Mouse (Mus musculus) myocyte (in vitro differentiated cells): ENCODE measurements around the gene Myt1l. TPM values are rescaled to one million over a fixed set of nuclear protein-coding genes. Genes with fewer than 3 reads are reported as not detected.

Experiments used
- H3K27me3 ChIP-seq: one replicate; pipeline ENCODE4 v1.6.1; 2011; ENCODE audit not compliant: control insufficient read depth, insufficient read depth, insufficient read length
- H3K36me3 ChIP-seq: one replicate; pipeline ENCODE4 v1.6.1; 2011; ENCODE audit not compliant: control insufficient read depth, insufficient read depth
- H3K4me2 ChIP-seq: one replicate; pipeline ENCODE4 v1.6.1; 2011; ENCODE audit warnings: low read depth, control low read depth
- H3K4me3 ChIP-seq: one replicate; pipeline ENCODE4 v1.5.1; 2011; ENCODE audit warnings: mild to moderate bottlenecking, control low read depth, moderate library complexity
- H3K79me2 ChIP-seq: one replicate; pipeline ENCODE4 v1.6.1; 2011; ENCODE audit not compliant: control insufficient read depth, insufficient read depth
- H3ac ChIP-seq: one replicate; pipeline ENCODE4 v1.6.1; 2011; ENCODE audit not compliant: control insufficient read depth, insufficient read length
- CEBPB ChIP-seq: IDR thresholded peaks from 2 replicates; pipeline ENCODE4 v1.6.1; 2011; ENCODE audit warnings: mild to moderate bottlenecking, moderate library complexity; ENCODE audit not compliant: poor library complexity, insufficient read depth, severe bottlenecking
- E2F4 ChIP-seq: IDR thresholded peaks from one replicate; pipeline ENCODE4 v1.6.1; 2011; ENCODE audit warnings: mild to moderate bottlenecking, control low read depth, moderate library complexity; ENCODE audit not compliant: insufficient read depth
- MAX ChIP-seq: IDR thresholded peaks from one replicate; pipeline ENCODE4 v1.6.1; 2011; ENCODE audit warnings: low read depth, mild to moderate bottlenecking, control low read depth
- MYOD1 ChIP-seq, 3 experiments: IDR thresholded peaks; one replicate each; pipeline ENCODE4 v1.6.1; 2011; ENCODE audit warnings: control low read depth in 2 of 3, low read depth in 2 of 3, mild to moderate bottlenecking in 2 of 3, moderate library complexity in 1 of 3; ENCODE audit not compliant: insufficient read length in 2 of 3, control insufficient read depth in 1 of 3
- MYOG ChIP-seq, 3 experiments: IDR thresholded peaks; one replicate each; pipeline ENCODE4 v1.6.1; 2011; ENCODE audit warnings: control low read depth in 2 of 3, low read depth in 2 of 3, mild to moderate bottlenecking in 2 of 3; ENCODE audit not compliant: insufficient read length in 2 of 3, control insufficient read depth in 1 of 3, insufficient read depth in 1 of 3
- POLR2A ChIP-seq: IDR thresholded peaks from one replicate; pipeline ENCODE4 v1.6.1; 2011; ENCODE audit warnings: low read depth, mild to moderate bottlenecking, control low read depth, moderate library complexity; ENCODE audit not compliant: insufficient read length
- POLR2AphosphoS2 ChIP-seq: IDR thresholded peaks from one replicate; pipeline ENCODE4 v1.6.1; 2011; ENCODE audit warnings: low read depth, control low read depth; ENCODE audit not compliant: insufficient read length
- REST ChIP-seq: IDR thresholded peaks from one replicate; pipeline ENCODE4 v1.6.1; 2011; ENCODE audit warnings: mild to moderate bottlenecking, control low read depth, moderate library complexity; ENCODE audit not compliant: insufficient read depth, insufficient read length
- SRF ChIP-seq: IDR thresholded peaks from one replicate; pipeline ENCODE4 v1.6.1; 2011; ENCODE audit warnings: low read depth; ENCODE audit not compliant: control insufficient read depth, insufficient read length
- TCF12 ChIP-seq: IDR thresholded peaks from one replicate; pipeline ENCODE4 v1.6.1; 2011; ENCODE audit warnings: mild to moderate bottlenecking, control low read depth; ENCODE audit not compliant: poor library complexity, insufficient read depth, severe bottlenecking
- TCF3 ChIP-seq: IDR thresholded peaks from one replicate; pipeline ENCODE4 v1.6.1; 2011; ENCODE audit warnings: low read depth, control low read depth; ENCODE audit not compliant: insufficient read length
- USF1 ChIP-seq: IDR thresholded peaks from one replicate; pipeline ENCODE4 v1.6.1; 2011; ENCODE audit warnings: low read depth, mild to moderate bottlenecking, control low read depth, moderate library complexity
- polyA plus RNA-seq: library from polyadenylated mRNA; unstranded; fragments of >200 nt; fragmentation: generic; extraction: Trizol; gene quantifications from one replicate; pipeline ENCODE4 v1.2.1, GENCODE M21; 2012; ENCODE audit warnings: missing spikeins

The Myt1l gene
- polyA plus RNA-seq, 1 experiment = 0.01 TPM

- Histone ChIP-seq H3K36me3 (no peaks in the 10 kb centered on the region), H3ac (no peak overlapping the region), H3K27me3 (peaks cover 6% of the 10 kb centered on the region), H3K79me2 (no peaks in the 10 kb centered on the region), H3K4me2 (no peak overlapping the region), H3K4me3 (no peak overlapping the region)
- TF ChIP-seq SRF (no peak), TCF3 (no peak), MYOD1 (IDR thresholded peaks at IDR 0.05; ENCODE audit: control insufficient read depth in 1 of 3, insufficient read length in 2 of 3, low read depth in 2 of 3) (no peak), MYOG (IDR thresholded peaks at IDR 0.05; ENCODE audit: control insufficient read depth in 1 of 3, insufficient read depth in 1 of 3, insufficient read length in 2 of 3, low read depth in 2 of 3) (no peak), REST (no peak), MAX (no peak)
These were observed 344.1 kb downstream of the Myt1l start for GRCm38 (mm10) chr12:29872156-29872815.

- Histone ChIP-seq H3K79me2 (no peaks in the 10 kb centered on the region), H3K4me3 (no peak overlapping the region), H3K27me3 (peaks cover 13% of the 10 kb centered on the region), H3K4me2 (no peak overlapping the region), H3ac (no peak overlapping the region), H3K36me3 (no peaks in the 10 kb centered on the region)
- no peak for TF ChIP-seq MAX
- TF ChIP-seq TCF12 = no peak
- no peak for TF ChIP-seq SRF
- TF ChIP-seq CEBPB = no peak
- no peak for TF ChIP-seq REST
- TF ChIP-seq MYOG (IDR thresholded peaks at IDR 0.05; ENCODE audit: control insufficient read depth in 1 of 3, insufficient read depth in 1 of 3, insufficient read length in 2 of 3, low read depth in 2 of 3) = no peak
- TF ChIP-seq MYOD1 (IDR thresholded peaks at IDR 0.05; ENCODE audit: control insufficient read depth in 1 of 3, insufficient read length in 2 of 3, low read depth in 2 of 3) = no peak
- no peak for TF ChIP-seq POLR2A
- TF ChIP-seq E2F4 = no peak
- no peak for TF ChIP-seq POLR2AphosphoS2
- TF ChIP-seq TCF3 = no peak
- TF ChIP-seq USF1 = no peak
These were observed 345.1 kb downstream of the Myt1l start for GRCm38 (mm10) chr12:29873281-29873772.

GRCm38 (mm10) chr12:29877977-29878376 is 349.8 kb downstream of the Myt1l start:
- Histone ChIP-seq H3K4me2 (no peak overlapping the region), H3ac (no peak overlapping the region), H3K36me3 (no peaks in the 10 kb centered on the region), H3K79me2 (no peaks in the 10 kb centered on the region), H3K27me3 (peaks cover 19% of the 10 kb centered on the region), H3K4me3 (no peak overlapping the region)
- TF ChIP-seq MYOD1 (IDR thresholded peaks at IDR 0.05; ENCODE audit: control insufficient read depth in 1 of 3, insufficient read length in 2 of 3, low read depth in 2 of 3) (no peak), REST (no peak), TCF12 (no peak), TCF3 (no peak), CEBPB (no peak), POLR2A (no peak), POLR2AphosphoS2 (no peak), E2F4 (no peak)

- TF ChIP-seq E2F4 = no peak
- no peak for TF ChIP-seq CEBPB
- TF ChIP-seq USF1 = no peak
- no peak for TF ChIP-seq POLR2AphosphoS2
- TF ChIP-seq SRF = no peak
- no peak for TF ChIP-seq TCF3
- TF ChIP-seq MAX = no peak
- no peak for TF ChIP-seq MYOG (IDR thresholded peaks at IDR 0.05; ENCODE audit: control insufficient read depth in 1 of 3, insufficient read depth in 1 of 3, insufficient read length in 2 of 3, low read depth in 2 of 3)
- no peak for TF ChIP-seq POLR2A
- no peak for TF ChIP-seq MYOD1 (IDR thresholded peaks at IDR 0.05; ENCODE audit: control insufficient read depth in 1 of 3, insufficient read length in 2 of 3, low read depth in 2 of 3)
- no peak overlapping the region for H3ac ChIP-seq
- H3K4me2 ChIP-seq = no peak overlapping the region
- peaks cover 6% of the 10 kb centered on the region for H3K27me3 ChIP-seq
- H3K79me2 ChIP-seq = no peaks in the 10 kb centered on the region
- no peak overlapping the region for H3K4me3 ChIP-seq
- H3K36me3 ChIP-seq = no peaks in the 10 kb centered on the region
These were observed 354.9 kb downstream of the Myt1l start for GRCm38 (mm10) chr12:29882871-29883617.

- TF ChIP-seq TCF3 (no peak), REST (no peak), TCF12 (no peak), MYOD1 (IDR thresholded peaks at IDR 0.05; ENCODE audit: control insufficient read depth in 1 of 3, insufficient read length in 2 of 3, low read depth in 2 of 3) (no peak), MYOG (IDR thresholded peaks at IDR 0.05; ENCODE audit: control insufficient read depth in 1 of 3, insufficient read depth in 1 of 3, insufficient read length in 2 of 3, low read depth in 2 of 3) (no peak), CEBPB (no peak), E2F4 (no peak), SRF (no peak), USF1 (no peak), MAX (no peak), POLR2AphosphoS2 (no peak), POLR2A (no peak)
- no peak overlapping the region for H3K4me2 ChIP-seq
- no peaks in the 10 kb centered on the region for H3K36me3 ChIP-seq
- H3ac ChIP-seq = no peak overlapping the region
- no peak overlapping the region for H3K4me3 ChIP-seq
- no peaks in the 10 kb centered on the region for H3K79me2 ChIP-seq
- H3K27me3 ChIP-seq = no peaks in the 10 kb centered on the region
These were observed 356.2 kb downstream of the Myt1l start for GRCm38 (mm10) chr12:29884376-29884775.
